Mouse (Mus musculus): Measurements from ENCODE around the gene Tbc1d24.
A peak's percentile ranks its signal among the peaks of the same experiment; 100 is the strongest.

DNA sequence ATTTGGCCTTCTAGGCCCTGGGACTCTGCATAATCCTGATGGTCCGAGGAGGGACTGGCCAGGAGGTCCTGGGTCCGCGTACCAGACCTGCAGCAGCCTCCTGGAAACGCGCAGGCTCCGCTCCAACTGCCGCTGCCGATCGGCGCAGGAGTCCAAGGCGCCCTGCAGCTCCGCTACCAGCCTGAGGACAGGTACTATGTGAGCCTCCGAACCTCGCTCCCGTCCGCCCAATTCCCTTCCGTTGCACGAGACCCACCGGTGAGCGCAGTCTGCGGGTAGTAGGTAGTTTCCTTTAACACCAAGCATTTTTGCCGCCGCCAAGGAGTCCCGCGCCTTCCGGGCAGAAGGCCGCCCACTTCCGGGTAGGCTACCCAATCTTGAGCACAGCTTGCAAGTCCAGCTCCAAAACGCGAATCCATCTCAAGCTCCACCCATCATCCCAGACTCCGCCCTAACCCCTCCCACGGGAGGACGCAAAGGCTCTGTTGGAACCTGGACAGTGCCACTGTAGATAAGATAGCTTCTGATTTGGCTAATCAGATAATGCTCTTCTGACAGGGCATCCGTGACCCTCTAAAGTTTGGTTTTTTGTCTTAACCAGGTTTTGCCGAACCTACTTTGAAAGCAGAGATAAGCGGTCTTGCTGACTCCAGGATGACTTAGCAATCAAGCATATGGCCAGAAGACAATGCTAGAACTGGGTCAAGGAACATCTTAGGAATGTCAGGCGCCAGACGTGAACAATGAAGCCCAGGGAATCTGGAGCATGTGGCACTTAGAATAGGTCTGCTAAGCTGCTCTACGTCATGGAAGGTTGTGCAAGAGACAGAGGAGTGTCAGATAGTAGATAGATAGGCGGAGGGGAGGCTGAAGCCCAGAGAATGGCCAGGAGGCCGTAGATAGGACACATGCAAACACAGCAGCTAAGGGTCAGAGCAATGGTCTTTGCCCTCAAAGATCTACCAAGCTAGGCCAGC is 15.4 kb upstream of the Tbc1d24 start, which contains the start of gene Tedc2:
- TF ChIP-seq CTCF (IDR thresholded peaks at IDR 0.05; ENCODE audit: control insufficient read depth, insufficient read depth, insufficient read length) (no peak), CEBPB (IDR thresholded peaks at IDR 0.05; ENCODE audit: low read depth) (peak; percentile 74), MAX (IDR thresholded peaks at IDR 0.05) (no peak), MYOG (IDR thresholded peaks at IDR 0.05; ENCODE audit: control insufficient read depth, extremely low read depth, insufficient read length) (no peak), USF1 (IDR thresholded peaks at IDR 0.05; ENCODE audit: low read depth) (no peak)

Measured in C2C12 (cell line).